Mouse (Mus musculus): ENCODE data around the gene Zpbp2.

GRCm38 (mm10) chr11:98598851-98599290, 48.0 kb downstream of the Zpbp2 start:
- TF ChIP-seq POLR2A (IDR thresholded peaks at IDR 0.05; ENCODE audit: control insufficient read depth, low read depth, low read length) (no peak), CTCF (IDR thresholded peaks at IDR 0.05; ENCODE audit: control insufficient read depth, insufficient read depth, insufficient replicate concordance, low read depth, low read length) (no peak)

All from testis, adult 2 months (tissue).